Mouse (Mus musculus): Measurements from ENCODE around the gene Gm11037.
"Not testable (repeated sequence)": the region's sequence is repeated elsewhere in the genome, so short reads cannot be mapped to it uniquely, and the experiment has no call there.

Gene Gm11037

DNA sequence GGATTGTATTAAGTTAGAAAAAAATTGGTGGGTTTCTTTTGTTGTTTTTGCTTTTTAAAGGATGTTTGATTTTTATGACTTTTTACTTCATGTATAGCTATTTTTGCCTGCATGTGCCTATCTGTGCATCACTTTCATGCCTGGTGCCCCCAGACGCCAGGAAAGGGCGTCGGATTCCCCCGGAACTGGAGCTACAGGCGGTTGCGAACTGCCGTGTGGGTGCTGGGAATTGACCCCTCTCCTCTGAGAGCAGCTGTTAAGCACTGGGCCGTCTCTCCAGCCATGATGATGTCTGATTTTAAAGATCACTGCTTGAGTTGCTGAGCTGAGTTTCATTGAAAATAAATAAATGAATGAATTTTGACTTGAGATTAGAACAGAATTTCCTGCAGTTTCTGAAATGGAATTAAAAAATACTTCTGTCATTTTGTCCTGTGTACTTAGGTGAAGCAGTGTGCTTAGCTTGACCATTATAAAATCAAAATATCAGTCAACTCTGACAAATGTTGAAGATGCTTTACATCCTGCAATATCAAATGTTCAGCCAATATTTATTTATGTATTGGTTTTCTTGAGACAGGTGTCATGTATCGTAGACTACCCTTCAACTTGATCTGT lies at the start of gene Gm11037:
Gene Gm11037, plus strand, starts transcription at position 568 of the 618 bp plus-strand sequence.
- no peak for DNase-seq (ENCODE audit: low read depth)

DNA sequence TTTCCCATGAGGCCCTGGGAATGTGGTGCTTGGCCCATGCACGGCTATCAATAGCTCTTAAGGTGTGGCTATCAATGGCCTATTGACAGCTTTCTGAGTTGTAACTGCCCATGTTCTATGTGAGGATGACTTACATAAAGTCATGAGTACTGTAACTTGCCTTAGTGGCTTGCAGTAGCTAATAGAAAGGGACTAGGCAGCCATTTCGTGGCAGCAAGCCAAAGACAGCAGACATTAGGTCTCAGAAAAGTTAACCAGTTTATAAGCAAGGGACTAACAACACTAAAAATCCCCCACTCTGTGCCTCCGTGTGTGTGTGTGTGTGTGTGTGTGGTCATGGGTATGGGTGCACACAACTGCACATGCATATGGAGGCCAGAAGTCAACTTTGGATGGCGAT lies 49.1 kb upstream of the Gm11037 start:
- DNase-seq (ENCODE audit: low read depth) = no peak

DNA sequence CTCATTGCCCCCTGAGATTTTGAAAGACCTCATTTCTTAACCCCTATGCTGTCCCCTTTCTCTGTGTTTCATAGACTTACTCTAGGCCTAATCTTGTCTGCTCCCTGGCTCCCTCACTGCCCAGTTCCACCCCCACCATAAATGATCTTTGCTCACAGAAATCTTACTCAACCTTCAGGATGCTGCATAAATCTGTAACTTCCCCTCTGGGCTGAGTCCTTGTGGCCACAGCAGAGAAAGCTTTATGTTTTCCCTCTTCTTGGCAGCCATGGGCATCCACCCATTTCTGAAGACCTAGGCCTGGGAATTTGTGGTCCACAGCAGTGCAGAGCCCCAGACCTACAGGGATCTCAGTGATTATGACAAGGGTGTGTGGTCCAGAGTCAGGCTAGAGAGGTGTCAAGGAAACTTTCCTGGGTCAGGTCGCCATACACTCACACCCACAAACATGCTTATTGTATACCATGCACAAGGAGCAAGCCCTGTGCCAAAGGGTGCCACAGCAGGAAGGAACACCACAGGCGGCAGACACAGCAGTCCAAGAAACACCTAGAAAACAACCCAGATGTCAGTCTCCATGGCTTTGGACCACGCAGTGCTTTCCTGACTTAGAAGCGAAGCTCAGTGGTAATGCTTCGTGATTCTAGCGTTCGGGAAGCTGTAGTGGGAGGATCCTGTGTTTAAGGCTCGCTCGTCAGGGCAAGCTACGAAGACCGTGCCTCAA lies 46.5 kb upstream of the Gm11037 start, which contains the start of gene Siglec1:
Gene Siglec1, minus strand, starts transcription at position 99 of the 724 bp plus-strand sequence.
- peak; percentile 52 for DNase-seq (ENCODE audit: low read depth)

DNA sequence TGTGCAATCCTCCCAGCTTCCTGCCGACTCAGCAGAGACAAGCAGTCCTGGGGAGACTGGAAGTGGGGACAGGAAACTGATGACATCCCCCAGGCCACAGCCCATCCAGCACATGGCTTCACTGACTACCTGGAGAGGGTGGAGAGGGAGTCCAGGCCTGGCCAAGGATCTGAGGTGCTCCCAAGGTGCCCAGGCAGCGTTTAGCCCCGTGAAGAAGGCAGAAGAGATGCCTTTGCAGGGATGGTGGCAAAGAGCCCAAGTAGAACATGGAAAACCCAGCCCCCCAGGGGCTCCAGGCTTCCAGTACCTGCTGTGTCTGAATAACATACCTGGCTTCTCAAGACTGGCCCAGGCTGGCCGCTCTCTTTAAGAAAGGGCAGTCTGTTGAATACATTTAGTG lies 44.7 kb upstream of the Gm11037 start:
- peak; percentile 72 for DNase-seq (ENCODE audit: low read depth)

DNA sequence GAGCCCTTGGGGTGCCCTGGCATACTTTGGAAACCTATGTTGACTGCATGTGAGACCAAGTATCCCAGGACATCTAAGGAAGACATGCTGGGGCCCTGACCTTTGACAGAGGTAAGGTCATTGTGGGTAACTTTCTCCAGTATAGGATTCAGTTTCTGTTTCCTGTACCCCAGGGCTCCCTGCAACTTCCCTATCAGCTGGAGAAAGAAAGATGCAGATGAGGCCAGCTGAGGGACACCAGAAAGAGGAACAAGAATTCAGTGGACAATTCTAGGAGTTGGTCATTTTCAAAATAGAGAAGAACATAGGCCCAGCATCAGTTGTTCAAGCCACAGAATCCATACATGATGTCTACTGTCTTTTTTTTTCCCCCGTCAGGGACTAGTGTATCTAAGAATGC lies 43.7 kb upstream of the Gm11037 start:
- DNase-seq (ENCODE audit: low read depth) = peak; percentile 40

DNA sequence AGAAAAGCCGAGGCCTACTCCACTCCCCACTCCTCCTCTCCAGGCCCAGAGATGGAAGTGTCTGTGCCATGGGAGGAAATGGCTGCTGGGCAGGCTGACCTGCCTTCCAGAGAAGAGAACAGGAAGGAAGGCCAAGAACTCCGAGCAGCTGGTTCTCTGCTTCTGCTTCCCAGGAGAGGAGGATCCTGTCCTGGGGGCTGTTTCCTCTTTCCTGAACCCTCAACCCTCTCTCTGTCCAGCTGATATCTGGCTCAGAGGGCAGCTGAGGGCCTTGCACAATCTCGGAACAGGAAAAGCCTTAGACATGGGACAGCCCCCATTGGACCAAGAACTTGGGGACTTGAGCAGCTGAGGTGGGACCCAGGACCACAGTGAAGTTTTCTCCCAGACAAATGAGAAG lies 42.4 kb upstream of the Gm11037 start:
- no peak for DNase-seq (ENCODE audit: low read depth)

DNA sequence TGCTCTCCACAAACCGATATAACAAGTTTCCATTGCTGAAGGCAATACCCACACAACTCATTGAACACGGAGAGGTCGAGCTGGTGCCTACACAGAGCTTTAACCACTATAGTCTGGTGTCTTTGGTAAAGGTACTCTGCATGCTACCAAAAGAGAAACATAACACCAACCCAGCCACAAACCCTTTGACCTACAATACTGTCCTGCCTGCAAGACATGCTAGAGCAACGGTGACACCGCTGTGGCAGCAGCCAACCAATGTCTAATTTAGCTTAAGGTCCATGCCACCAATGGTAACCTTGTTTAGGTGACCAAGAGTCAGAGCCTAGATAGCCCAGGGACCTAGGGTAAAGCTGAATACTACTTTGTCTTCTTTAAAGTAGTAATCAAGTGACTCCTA lies 39.7 kb upstream of the Gm11037 start:
- DNase-seq (ENCODE audit: low read depth) = no peak

DNA sequence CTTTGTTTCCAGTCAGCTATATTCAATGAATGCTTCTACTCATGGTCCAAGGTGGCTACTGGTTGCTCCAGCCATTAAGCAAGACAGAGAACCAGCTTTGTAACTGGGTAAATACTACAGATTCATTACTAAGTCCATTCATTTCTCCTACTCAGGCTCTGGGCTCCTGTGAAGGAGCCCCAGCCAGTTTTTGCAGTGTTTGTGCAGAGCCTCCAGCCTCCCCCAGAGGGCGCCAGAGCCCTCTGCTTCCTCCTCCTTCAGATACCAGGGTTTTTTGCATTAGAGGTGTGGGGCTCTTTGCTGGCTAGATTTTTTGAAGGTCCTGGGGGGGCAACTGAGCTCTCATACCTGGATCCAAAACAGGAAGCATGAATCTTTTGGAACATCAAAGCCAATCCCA lies 38.5 kb upstream of the Gm11037 start:
- DNase-seq (ENCODE audit: low read depth) = peak; percentile 79

DNA sequence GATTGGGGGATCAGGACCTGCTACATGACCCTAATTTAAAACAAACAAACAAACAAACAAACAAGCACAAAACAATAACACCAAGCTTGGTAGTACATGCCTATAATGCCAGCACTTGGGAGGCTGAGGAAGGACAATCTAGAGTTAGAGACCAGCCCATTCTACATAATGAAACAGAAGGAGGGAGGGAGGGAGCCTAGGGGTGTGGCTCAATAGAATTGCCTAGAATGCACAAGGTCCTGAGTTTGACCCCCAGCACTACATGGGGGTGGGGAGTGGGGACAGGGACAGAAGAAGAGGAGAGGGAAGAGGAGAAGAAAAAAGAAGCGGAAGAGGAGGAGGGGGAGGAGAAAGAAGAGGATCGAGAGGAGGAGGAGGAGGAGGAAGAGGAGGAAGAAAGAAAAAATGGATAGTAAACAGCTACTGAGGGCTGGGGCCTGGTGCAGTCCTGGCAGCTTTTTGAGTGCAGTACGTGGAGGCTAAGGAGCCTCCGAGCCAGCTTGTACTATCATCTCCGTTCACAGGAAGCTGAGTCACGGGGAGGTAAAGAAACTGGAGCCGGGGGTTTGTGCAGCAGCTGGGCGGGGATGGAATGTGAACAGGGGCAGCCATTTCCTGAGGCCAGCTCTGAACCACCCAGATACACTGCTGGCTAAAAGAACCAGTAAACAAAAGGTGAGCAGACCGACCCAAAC lies 37.0 kb upstream of the Gm11037 start:
- peak; percentile 96 for DNase-seq (ENCODE audit: low read depth)

DNA sequence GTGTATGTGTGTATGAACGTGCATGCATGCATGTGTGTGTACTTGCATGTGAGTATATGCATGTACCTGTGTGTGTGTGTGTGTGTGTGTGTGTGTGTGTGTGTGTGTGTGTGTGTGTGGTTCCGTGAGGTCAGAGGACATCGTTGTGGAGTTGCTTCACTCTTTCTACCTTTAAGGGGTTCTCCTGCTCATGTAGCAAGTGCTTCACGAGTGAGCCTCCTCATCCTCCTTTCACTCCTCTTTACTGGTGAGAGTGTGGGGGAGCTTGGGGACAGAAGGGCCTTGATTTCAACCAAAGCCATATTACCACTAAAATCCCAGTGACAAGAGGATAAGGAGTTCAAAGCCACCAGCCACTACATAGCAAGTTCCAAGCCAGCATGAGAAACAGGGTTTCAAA lies 36.2 kb upstream of the Gm11037 start:
- DNase-seq (ENCODE audit: low read depth) = no peak

DNA sequence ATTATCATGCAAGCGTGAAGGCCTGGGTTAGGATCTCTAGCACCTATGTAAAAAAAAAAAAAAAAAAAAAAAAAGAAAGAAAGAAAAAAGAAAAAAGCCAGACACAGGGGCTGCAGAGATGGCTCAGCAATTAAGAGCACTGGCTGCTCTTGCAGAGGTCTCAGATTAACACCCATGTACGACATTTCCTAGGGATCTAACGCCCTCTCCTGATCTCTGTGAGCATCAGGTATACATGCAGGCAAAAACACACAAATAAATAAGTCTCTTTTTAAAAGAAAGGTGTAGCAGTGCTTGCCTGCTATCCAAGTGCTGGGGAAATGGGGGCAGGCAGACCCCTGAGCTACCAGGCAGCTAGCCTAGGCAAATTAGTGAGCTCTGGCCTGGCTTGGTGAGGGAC lies 31.8 kb upstream of the Gm11037 start:
- DNase-seq (ENCODE audit: low read depth) = peak; percentile 48

DNA sequence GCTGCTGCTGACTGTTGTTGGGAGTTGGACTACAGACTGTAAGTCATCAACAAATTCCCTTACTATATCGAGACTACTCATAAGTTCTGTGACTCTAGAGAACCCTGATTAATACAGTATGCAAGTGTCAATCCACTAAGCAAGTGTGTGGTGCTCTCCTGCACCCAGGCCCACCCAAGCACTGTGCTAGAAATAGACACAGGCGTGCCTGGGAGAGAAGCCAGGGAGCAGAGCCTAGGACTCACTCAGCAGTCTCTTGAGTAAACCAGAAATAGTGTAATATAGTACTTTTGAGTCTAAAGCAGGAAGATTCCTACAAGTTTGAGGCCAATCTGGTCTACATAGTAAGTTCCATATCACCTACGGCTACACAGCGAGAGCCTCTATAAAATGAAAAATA lies 29.3 kb upstream of the Gm11037 start:
- no peak for DNase-seq (ENCODE audit: low read depth)

DNA sequence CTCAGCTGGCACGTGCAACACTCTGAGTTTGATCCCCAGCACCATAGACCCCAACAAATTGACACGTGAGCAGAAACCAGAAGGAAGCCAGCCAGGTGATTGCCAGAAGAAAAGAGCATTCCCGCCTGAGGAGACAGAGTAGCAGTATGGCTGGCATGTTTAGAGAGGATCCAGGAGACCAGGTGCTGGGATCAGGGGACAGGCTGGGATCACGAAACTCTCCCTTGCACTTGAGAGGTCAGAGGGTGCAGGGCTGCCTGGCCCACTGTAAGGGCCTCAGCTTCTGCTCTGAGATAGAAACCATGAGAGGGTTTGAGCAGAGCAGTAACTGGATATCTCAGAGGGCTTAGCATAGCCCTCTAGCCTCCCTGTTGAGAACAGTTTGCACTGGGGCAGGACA lies 28.2 kb upstream of the Gm11037 start:
- DNase-seq (ENCODE audit: low read depth) = not testable (repeated sequence)

DNA sequence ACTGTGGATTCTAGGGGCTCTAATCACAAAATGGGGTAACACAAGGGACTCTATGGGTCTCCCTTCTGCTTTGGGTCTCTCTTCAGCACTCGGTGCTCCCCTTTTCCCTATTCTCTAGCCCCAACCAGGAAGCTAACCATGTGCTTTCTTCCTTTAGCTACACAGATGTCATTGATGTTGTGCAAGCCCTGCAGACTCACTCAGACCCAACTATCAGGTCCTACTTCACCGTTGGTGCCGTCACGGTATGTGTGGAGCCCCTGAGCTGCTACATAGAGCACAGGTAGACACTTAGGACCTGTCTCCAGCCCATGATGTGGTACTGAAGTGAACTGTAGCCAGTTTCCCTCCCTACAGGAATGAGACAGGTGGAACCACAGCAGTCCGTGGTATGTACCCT lies 27.3 kb upstream of the Gm11037 start:
- DNase-seq (ENCODE audit: low read depth) = peak; percentile 33

DNA sequence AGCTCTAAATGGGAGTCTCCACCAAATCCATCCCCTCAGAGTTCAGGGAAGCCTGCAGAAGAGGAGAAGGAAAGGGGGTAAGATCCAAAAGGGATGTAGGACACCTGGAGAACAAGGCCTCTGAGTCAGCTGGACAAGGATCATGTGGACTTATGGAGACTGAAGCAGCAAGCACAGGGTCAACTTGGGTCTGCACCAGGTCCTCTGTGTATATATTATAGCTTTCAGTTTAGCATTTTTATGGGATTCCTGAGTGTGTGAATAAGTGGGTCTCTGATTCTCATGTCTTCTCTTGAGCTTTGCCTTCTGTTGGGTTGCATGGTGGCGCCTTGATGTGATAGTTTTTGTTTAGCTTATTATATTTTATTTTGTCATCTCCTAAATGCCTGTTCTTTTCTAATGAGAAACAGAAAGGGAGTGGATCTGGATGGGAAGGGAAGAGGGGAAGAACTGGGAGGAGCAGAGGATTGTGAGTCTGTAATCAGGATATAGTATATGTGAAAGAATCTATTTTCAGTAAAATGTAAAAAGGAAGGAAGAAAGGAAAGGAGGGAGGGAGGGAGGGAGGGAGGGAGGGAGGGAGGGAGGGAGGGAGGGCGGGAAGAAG lies 14.2 kb upstream of the Gm11037 start:
- DNase-seq (ENCODE audit: low read depth) = no peak

DNA sequence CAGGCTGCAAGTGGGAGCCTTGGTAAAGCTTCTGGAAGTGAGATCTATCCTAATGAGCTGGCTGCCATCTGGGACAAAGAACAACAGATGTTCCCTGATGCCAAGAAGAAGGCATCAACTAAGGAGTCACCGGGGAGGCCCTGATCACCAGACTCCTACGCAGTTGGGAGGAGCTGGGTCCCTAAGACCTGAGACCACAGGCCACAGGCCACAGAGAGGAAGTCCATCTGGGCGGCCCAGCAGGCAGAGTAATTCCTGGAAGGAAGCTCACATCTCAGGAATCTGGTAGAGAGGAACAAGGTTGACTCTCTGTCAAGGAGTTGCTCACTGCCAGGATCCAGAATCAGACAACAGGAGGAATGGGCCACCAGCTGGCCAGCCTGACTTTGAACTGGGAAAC lies 9.1 kb upstream of the Gm11037 start:
- peak; percentile 54 for DNase-seq (ENCODE audit: low read depth)

DNA sequence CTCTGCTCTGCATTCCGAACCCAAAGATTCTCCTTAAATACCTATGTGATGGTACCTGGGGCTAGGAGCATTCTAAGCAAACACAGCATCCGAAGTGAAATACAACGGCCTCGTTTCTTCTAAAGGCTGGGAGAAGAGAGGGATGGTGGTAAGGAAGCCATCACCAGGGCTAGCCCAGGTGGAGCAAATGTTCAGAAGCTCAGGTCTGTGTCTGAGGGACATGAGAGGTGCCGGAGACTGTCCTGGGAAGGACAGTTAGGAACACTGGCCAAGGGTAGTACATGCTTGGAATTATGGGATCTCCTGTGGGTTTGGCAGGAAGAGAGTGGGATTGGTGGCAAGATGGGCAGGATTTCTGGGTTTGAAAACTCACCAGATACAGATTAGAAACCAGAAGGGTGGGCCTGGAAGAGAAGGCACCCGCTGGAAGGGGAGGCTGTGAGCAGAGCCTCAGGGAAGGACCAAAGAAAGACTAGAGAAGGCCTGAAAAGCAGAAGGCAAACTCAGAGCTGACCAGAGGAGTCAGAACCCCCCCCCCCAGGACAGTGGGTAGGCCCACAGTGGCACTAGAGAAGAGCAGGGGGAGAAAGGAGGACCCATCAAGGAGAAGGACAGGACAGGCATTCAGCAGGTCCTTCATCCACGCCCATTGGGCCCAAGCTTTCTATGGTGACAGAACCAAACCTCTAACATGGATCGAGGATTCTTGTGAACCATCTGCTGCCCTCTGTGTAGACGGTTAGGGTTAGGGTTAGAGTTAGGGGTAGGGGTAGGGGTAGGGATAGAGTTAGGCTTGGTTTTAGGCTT lies 7.9 kb upstream of the Gm11037 start:
- DNase-seq (ENCODE audit: low read depth) = no peak

DNA sequence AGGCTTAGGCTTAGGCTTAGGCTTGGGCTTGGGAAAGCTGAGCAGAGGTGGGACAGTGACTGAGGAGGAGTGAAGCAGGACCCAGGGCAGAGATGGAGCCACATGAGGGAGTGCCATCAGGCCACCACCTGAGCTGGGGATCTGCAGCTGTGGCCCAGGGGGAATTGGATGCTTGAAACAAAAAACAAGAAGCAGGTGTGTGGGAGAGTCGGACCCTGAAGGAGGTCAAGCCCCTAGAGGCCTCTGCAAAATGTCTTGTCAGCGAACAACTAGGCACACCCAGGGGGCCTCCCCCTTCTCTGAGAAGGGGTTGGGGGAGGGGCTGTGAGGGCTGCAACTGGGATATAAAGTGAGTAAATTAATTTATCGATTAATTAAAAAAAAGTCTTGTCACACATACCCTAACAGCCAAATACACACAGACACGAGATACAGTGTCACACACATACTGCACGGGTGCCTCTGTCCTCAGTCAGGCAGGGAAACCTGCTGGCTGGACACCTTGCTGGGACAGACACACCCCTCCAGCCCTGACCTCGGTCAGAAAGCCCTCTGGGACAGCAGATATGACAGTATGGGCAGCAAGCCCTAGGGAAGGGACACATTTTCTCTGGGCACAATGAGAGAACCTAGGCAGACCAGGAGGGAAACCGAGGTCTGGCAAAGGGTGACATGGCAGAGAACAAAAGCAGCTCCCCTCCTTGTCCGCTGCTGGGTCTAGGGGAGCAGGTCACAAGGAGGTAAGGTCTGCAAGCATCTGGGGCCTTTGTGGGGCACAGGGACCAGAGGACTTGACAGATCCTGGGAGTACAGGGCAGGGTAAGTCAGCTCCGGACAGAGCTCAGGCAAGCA lies 7.1 kb upstream of the Gm11037 start:
- DNase-seq (ENCODE audit: low read depth) = no peak

DNA sequence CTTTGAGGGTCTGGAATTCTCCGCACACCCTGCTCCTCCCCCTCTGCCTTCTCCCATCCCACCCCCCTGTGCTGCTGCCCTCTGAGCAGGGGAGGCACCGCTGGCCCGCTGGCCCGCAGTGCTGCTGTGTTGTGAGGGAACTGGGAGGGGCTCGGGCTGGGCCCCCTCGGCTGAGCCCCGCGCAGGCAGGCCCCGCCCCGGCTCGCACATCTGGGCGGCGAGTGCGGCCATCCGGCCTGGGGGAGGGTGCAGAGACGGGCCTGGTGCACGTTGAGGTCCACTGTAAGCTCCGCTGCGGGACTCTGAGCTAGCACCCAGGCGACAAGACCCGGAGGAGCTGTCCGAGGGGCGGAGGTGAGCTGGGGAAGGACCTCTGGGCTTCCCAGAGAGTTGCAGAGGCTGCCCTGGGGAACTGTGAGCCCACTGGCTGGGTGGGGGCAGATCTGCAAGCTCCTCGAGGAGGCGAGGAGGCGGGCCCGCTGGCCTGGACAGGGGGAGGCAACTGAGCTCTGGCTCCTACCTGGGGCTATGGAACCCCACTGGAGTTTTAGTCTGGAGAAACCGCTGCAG lies 6.1 kb upstream of the Gm11037 start, which contains the start of gene Hspa12b:
Gene Hspa12b, plus strand, starts transcription at position 120 of the 570 bp plus-strand sequence.
- DNase-seq (ENCODE audit: low read depth) = no peak

DNA sequence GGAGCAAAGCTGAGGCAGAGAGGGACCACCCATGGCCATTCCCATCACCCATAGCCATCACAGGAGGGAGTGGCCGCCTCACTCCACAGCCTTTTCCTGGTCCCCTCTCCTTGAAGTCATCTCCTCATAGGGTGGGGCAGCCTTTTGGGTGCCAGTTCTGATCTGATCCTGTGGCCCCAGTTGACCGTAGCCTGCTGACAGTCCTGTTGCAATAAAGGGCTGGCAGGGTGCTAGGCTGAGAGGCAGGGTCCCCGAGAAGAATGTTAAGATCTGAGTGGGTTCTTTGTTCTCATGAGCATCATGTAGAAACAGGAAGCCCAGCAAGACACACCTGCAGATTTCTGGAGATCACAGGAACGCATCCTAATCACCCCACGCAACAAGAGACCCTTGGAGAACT lies 5.1 kb upstream of the Gm11037 start:
- no peak for DNase-seq (ENCODE audit: low read depth)
